Mouse (Mus musculus): ENCODE measurements around the gene Efhd1. TPM values are rescaled to one million over a fixed set of nuclear protein-coding genes. Genes with fewer than 3 reads are reported as not detected.
A peak's percentile ranks its signal among the peaks of the same experiment; 100 is the strongest.

Gene Efhd1
- polyA plus RNA-seq, 2 experiments: 2.3 to 2.5 TPM

GRCm38 (mm10) chr1:87259316-87259715 is 4.8 kb upstream of the Efhd1 start:
- H3K36me3 ChIP-seq (ENCODE audit: control insufficient read depth, insufficient read depth, low read length): no peaks in the 10 kb centered on the region
- H3K4me3 ChIP-seq (replicated peaks; ENCODE audit: low read length): no peak overlapping the region
- H3K9ac ChIP-seq (ENCODE audit: low read depth, low read length, severe bottlenecking): no peak overlapping the region
- TF ChIP-seq POLR2A (IDR thresholded peaks at IDR 0.05; ENCODE audit: borderline replicate concordance, extremely low read depth, insufficient read depth, insufficient read length): no peak
- H3K4me1 ChIP-seq (ENCODE audit: control insufficient read depth, insufficient read depth, low read length): peaks cover 6% of the 10 kb centered on the region; the same call in 1 of the 2 replicates
- no peak overlapping the region for H3K27ac ChIP-seq (replicated peaks; ENCODE audit: low read depth, low read length)
- peaks cover 33% of the 10 kb centered on the region for H3K27me3 ChIP-seq (ENCODE audit: control insufficient read depth, insufficient read depth, low read length)
- H3K9me3 ChIP-seq (ENCODE audit: control insufficient read depth, low read length): no peaks in the 10 kb centered on the region
- WGBS: 70% methylated on average over 2 of the region's 2 CpGs
- H3K4me2 ChIP-seq (replicated peaks; ENCODE audit: low read depth, low read length, severe bottlenecking): no peak overlapping the region
- DNase-seq (ENCODE audit: low spot score): no peak
- no peak for ATAC-seq (ENCODE audit: low FRiP score, low read depth)

GRCm38 (mm10) chr1:87263257-87263656 is 906 bp upstream of the Efhd1 start:
- no peak overlapping the region for H3K4me2 ChIP-seq (replicated peaks; ENCODE audit: low read depth, low read length, severe bottlenecking)
- peaks cover 57% of the 10 kb centered on the region for H3K27me3 ChIP-seq (ENCODE audit: control insufficient read depth, insufficient read depth, low read length)
- WGBS: 6% methylated on average over 9 of the region's 9 CpGs
- no peaks in the 10 kb centered on the region for H3K36me3 ChIP-seq (ENCODE audit: control insufficient read depth, insufficient read depth, low read length)
- no peak overlapping the region for H3K27ac ChIP-seq (replicated peaks; ENCODE audit: low read depth, low read length)
- DNase-seq (ENCODE audit: low spot score) (no peak), ATAC-seq (ENCODE audit: low FRiP score, low read depth) (no peak)
- no peak for TF ChIP-seq POLR2A (IDR thresholded peaks at IDR 0.05; ENCODE audit: borderline replicate concordance, extremely low read depth, insufficient read depth, insufficient read length)
- H3K9me3 ChIP-seq (ENCODE audit: control insufficient read depth, low read length): no peaks in the 10 kb centered on the region
- no peak overlapping the region for H3K9ac ChIP-seq (ENCODE audit: low read depth, low read length, severe bottlenecking)
- H3K4me1 ChIP-seq (ENCODE audit: control insufficient read depth, insufficient read depth, low read length): peaks cover 14% of the 10 kb centered on the region
- H3K4me3 ChIP-seq (replicated peaks; ENCODE audit: low read length): no peak overlapping the region

- peak overlapping the region; percentile 96 for H3K4me2 ChIP-seq (replicated peaks; ENCODE audit: low read depth, low read length, severe bottlenecking)
- H3K36me3 ChIP-seq (ENCODE audit: control insufficient read depth, insufficient read depth, low read length): no peaks in the 10 kb centered on the region
- no peak for TF ChIP-seq POLR2A (IDR thresholded peaks at IDR 0.05; ENCODE audit: borderline replicate concordance, extremely low read depth, insufficient read depth, insufficient read length)
- ATAC-seq (ENCODE audit: low FRiP score, low read depth) (no peak), DNase-seq (ENCODE audit: low spot score) (no peak)
- peaks cover 53% of the 10 kb centered on the region for H3K27me3 ChIP-seq (ENCODE audit: control insufficient read depth, insufficient read depth, low read length)
- H3K9ac ChIP-seq (ENCODE audit: low read depth, low read length, severe bottlenecking): peak overlapping the region; percentile 28; the same call in 1 of the 2 replicates
- WGBS: 2% methylated on average over 12 of the region's 12 CpGs
- H3K4me3 ChIP-seq (replicated peaks; ENCODE audit: low read length): peak overlapping the region; percentile 49
- peaks cover 14% of the 10 kb centered on the region for H3K4me1 ChIP-seq (ENCODE audit: control insufficient read depth, insufficient read depth, low read length)
- H3K9me3 ChIP-seq (ENCODE audit: control insufficient read depth, low read length): no peaks in the 10 kb centered on the region
- H3K27ac ChIP-seq (replicated peaks; ENCODE audit: low read depth, low read length): no peak overlapping the region
These were observed 398 bp upstream of the Efhd1 start for GRCm38 (mm10) chr1:87263796-87264133.

GRCm38 (mm10) chr1:87265200-87265599 is 1.0 kb downstream of the Efhd1 start:
- Histone ChIP-seq H3K9ac (ENCODE audit: low read depth, low read length, severe bottlenecking) (no peak overlapping the region), H3K36me3 (ENCODE audit: control insufficient read depth, insufficient read depth, low read length) (no peaks in the 10 kb centered on the region), H3K9me3 (ENCODE audit: control insufficient read depth, low read length) (no peaks in the 10 kb centered on the region), H3K27me3 (ENCODE audit: control insufficient read depth, insufficient read depth, low read length) (peaks cover 53% of the 10 kb centered on the region), H3K4me1 (ENCODE audit: control insufficient read depth, insufficient read depth, low read length) (peaks cover 17% of the 10 kb centered on the region), H3K4me3 (replicated peaks; ENCODE audit: low read length) (peak overlapping the region; percentile 49), H3K27ac (replicated peaks; ENCODE audit: low read depth, low read length) (no peak overlapping the region), H3K4me2 (replicated peaks; ENCODE audit: low read depth, low read length, severe bottlenecking) (peak overlapping the region; percentile 96)
- no peak for ATAC-seq (ENCODE audit: low FRiP score, low read depth)
- no peak for TF ChIP-seq POLR2A (IDR thresholded peaks at IDR 0.05; ENCODE audit: borderline replicate concordance, extremely low read depth, insufficient read depth, insufficient read length)
- 2% methylated on average over 13 of the region's 13 CpGs for WGBS
- DNase-seq (ENCODE audit: low spot score): no peak

- Histone ChIP-seq H3K27ac (replicated peaks; ENCODE audit: low read depth, low read length) (no peak overlapping the region), H3K4me2 (replicated peaks; ENCODE audit: low read depth, low read length, severe bottlenecking) (no peak overlapping the region), H3K27me3 (ENCODE audit: control insufficient read depth, insufficient read depth, low read length) (peaks cover 53% of the 10 kb centered on the region), H3K9ac (ENCODE audit: low read depth, low read length, severe bottlenecking) (no peak overlapping the region), H3K4me1 (ENCODE audit: control insufficient read depth, insufficient read depth, low read length) (peaks cover 27% of the 10 kb centered on the region), H3K9me3 (ENCODE audit: control insufficient read depth, low read length) (no peaks in the 10 kb centered on the region), H3K4me3 (replicated peaks; ENCODE audit: low read length) (no peak overlapping the region), H3K36me3 (ENCODE audit: control insufficient read depth, insufficient read depth, low read length) (no peaks in the 10 kb centered on the region)
- no peak for DNase-seq (ENCODE audit: low spot score)
- 27% methylated on average over 8 of the region's 8 CpGs for WGBS
- no peak for ATAC-seq (ENCODE audit: low FRiP score, low read depth)
- TF ChIP-seq POLR2A (IDR thresholded peaks at IDR 0.05; ENCODE audit: borderline replicate concordance, extremely low read depth, insufficient read depth, insufficient read length): no peak
These were observed 2.3 kb downstream of the Efhd1 start for GRCm38 (mm10) chr1:87266296-87267090.
